Mouse (Mus musculus): ENCODE results near the gene Dnal1. TPM values are rescaled to one million over a fixed set of nuclear protein-coding genes. Genes with fewer than 3 reads are reported as not detected.

Dnal1 gene
- polyA plus RNA-seq, 1 experiment from 2014 or later, result 6.8 TPM

DNA sequence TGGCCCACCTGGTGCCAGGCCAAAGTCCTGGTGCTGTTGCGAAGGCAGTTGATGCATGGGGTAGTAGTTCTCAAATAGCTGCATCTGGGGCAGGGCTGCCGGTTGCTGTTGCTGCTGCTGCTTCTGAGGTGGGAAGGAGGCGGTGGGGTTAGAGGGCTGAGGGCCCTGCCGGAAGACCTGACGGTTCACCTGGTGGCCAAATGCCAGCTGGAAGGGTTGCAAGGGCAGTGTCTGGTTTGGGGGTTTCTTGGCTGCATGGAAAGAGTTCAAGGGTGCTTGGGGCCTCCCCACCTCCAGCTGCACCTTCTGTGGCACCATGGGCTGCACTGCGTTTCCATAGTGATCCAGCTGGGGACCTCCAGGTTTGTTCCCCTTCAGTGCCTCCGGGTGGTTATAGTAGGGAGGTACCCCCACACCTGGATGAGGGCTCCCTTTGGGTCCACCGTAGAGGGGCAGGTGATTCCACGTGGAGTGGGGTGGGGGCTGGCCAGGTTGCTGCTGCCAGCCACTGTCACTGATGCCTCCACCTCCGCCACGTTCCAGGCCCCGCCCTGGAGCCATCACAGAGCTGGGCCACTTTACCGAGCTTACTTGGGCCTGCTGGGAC lies 59.2 kb downstream of the Dnal1 start:
- no peaks in the 10 kb centered on the region for H3K9me3 ChIP-seq (ENCODE audit: control insufficient read depth, low read length)
- peaks cover 22% of the 10 kb centered on the region for H3K4me1 ChIP-seq (replicated peaks; ENCODE audit: control insufficient read depth, insufficient read depth, low read length)
- H3K36me3 ChIP-seq (ENCODE audit: control insufficient read depth, insufficient read depth, low read length), result peaks cover 4% of the 10 kb centered on the region; the same call in 1 of the 2 replicates
- 93% methylated on average over 13 of the region's 13 CpGs for WGBS
- no peak overlapping the region for H3K27ac ChIP-seq (ENCODE audit: low read depth, low read length)
- ATAC-seq (replicated peaks; ENCODE audit: low FRiP score) (no peak), DNase-seq (ENCODE audit: low spot score) (peak; percentile 45)
- H3K4me2 ChIP-seq (ENCODE audit: low read depth, low read length, severe bottlenecking), result no peak overlapping the region
- H3K27me3 ChIP-seq (ENCODE audit: control insufficient read depth, insufficient read depth, low read length), result no peaks in the 10 kb centered on the region
- no peak overlapping the region for H3K4me3 ChIP-seq (ENCODE audit: low read depth, low read length)
- H3K9ac ChIP-seq (ENCODE audit: low read length), result no peak overlapping the region

DNA sequence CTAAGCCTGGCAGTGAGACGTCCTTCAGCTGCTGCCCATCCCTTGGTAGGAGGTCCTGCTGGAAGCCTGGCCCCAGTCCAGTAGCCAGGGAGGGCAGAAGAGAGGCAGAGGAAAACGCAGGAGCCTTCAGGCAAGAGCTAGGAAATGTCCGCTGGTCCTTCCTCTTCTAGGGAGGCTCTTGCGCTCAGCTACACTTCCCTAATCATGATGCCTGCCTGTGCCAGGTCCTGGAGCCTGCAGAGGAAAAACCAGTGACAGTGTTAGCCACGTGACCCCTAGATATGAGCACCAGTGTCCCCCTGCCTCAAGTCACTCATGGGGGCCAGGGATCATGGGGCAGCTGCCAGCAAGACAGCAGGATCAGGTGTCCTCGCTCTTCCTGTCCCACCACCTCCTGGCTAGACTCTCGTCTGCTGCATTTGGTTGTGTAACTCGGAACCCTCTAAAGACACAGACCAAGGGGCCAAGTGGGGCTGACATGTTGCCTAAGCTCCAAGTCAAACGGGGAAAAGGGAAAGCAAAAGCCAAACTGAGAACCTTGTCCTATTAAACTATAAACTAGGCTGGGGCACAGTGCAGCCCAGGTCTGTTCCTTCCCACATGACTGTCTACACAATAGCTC lies 60.1 kb downstream of the Dnal1 start:
- Histone ChIP-seq H3K27ac (ENCODE audit: low read depth, low read length) (no peak overlapping the region), H3K9me3 (ENCODE audit: control insufficient read depth, low read length) (no peaks in the 10 kb centered on the region), H3K9ac (ENCODE audit: low read length) (no peak overlapping the region), H3K36me3 (ENCODE audit: control insufficient read depth, insufficient read depth, low read length) (peaks cover 4% of the 10 kb centered on the region; the same call in 1 of the 2 replicates), H3K27me3 (ENCODE audit: control insufficient read depth, insufficient read depth, low read length) (no peaks in the 10 kb centered on the region), H3K4me1 (replicated peaks; ENCODE audit: control insufficient read depth, insufficient read depth, low read length) (peaks cover 22% of the 10 kb centered on the region), H3K4me2 (ENCODE audit: low read depth, low read length, severe bottlenecking) (no peak overlapping the region), H3K4me3 (ENCODE audit: low read depth, low read length) (no peak overlapping the region)
- ATAC-seq (replicated peaks; ENCODE audit: low FRiP score), result no peak
- WGBS, result 82% methylated on average over 9 of the region's 9 CpGs
- DNase-seq (ENCODE audit: low spot score), result no peak

DNA sequence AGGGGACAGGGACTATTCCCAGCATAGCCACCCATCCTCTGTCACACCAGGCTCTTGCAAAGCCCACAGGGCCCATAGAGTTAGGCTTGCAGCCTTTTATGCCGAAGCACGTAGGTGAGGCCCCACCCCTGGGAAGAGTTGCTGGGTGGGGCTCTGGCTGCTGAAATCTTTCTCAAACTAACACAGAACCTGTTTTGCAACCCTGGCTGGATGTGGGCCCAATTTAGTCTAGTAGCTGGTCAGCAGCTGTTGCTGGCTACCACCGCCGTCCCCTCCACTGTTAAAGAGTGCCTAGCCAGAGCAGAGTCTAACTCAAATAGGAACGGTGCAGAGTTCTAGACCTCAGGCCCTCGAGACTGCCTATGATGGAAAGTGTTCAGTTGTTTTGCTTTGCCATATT lies 60.7 kb downstream of the Dnal1 start:
- WGBS, result 87% methylated on average over 6 of the region's 6 CpGs
- ATAC-seq (replicated peaks; ENCODE audit: low FRiP score), result no peak
- H3K27me3 ChIP-seq (ENCODE audit: control insufficient read depth, insufficient read depth, low read length), result no peaks in the 10 kb centered on the region
- no peak overlapping the region for H3K9ac ChIP-seq (ENCODE audit: low read length)
- peak; percentile 51 for DNase-seq (ENCODE audit: low spot score)
- no peaks in the 10 kb centered on the region for H3K9me3 ChIP-seq (ENCODE audit: control insufficient read depth, low read length)
- H3K4me1 ChIP-seq (replicated peaks; ENCODE audit: control insufficient read depth, insufficient read depth, low read length), result peaks cover 22% of the 10 kb centered on the region
- no peak overlapping the region for H3K27ac ChIP-seq (ENCODE audit: low read depth, low read length)
- no peak overlapping the region for H3K4me2 ChIP-seq (ENCODE audit: low read depth, low read length, severe bottlenecking)
- H3K4me3 ChIP-seq (ENCODE audit: low read depth, low read length), result no peak overlapping the region
- peaks cover 4% of the 10 kb centered on the region; the same call in 1 of the 2 replicates for H3K36me3 ChIP-seq (ENCODE audit: control insufficient read depth, insufficient read depth, low read length)

DNA sequence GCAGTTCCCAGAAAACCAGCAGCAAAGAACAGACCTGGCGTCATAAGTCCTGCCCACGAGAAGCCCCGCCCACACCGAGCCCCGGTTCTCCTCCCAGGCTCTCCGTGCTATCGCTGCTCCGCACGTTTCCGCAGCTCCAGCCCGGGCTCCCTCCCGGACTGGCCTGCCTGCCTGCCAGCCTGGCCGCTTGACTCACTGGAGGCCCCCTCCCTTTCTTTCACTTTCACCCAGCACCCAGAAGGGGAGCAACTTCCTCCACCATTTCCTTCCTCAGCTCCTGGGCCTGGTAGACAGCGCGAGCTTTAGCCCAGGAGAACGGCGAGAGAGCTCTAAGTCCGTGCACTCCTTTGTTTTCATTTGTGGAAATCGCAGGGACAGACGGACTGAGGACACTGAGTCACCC lies 61.5 kb downstream of the Dnal1 start:
- ATAC-seq (replicated peaks; ENCODE audit: low FRiP score) (peak; percentile 85), DNase-seq (ENCODE audit: low spot score) (peak; percentile 85)
- Histone ChIP-seq H3K27ac (ENCODE audit: low read depth, low read length) (peak overlapping the region; percentile 81), H3K36me3 (ENCODE audit: control insufficient read depth, insufficient read depth, low read length) (peaks cover 4% of the 10 kb centered on the region; the same call in 1 of the 2 replicates), H3K27me3 (ENCODE audit: control insufficient read depth, insufficient read depth, low read length) (no peaks in the 10 kb centered on the region), H3K9me3 (ENCODE audit: control insufficient read depth, low read length) (no peaks in the 10 kb centered on the region), H3K4me2 (ENCODE audit: low read depth, low read length, severe bottlenecking) (peak overlapping the region; percentile 70), H3K9ac (ENCODE audit: low read length) (peak overlapping the region; percentile 73), H3K4me1 (replicated peaks; ENCODE audit: control insufficient read depth, insufficient read depth, low read length) (peaks cover 25% of the 10 kb centered on the region), H3K4me3 (ENCODE audit: low read depth, low read length) (peak overlapping the region; percentile 35)
- WGBS, result under 1% methylated on average over 20 of the region's 20 CpGs

DNA sequence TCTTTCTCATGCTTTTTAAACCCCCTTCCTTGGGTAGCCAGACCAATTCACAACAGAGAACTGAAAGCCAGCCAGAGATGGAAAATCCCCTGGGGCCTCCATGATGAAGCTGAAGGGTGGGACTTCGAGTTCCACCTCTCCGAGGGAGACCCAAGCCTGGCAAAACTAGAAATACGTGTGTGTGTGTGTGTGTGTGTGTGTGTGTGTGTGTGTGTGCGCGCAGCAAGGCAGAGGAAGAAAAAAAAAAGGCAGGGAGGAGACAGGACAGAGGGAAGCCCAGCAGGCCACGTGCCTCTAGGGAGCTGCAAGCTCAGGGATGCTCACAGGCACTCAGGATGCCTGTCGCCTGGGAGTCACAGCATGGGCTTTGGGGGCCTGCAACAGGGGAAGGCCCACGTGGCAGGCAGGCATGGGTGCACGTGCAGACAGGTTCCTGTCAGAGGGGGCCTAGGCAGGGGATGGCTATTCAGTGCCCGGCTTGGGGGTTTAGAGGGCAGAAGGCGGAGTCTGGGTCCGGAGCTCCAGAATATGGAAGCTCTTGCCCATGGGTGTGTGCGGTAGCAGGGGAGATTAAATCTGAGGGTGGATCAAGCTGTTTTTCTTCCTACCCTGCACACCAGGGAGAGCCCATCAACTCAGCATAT lies 62.1 kb downstream of the Dnal1 start:
- H3K4me2 ChIP-seq (ENCODE audit: low read depth, low read length, severe bottlenecking), result peak overlapping the region; percentile 70
- H3K27ac ChIP-seq (ENCODE audit: low read depth, low read length), result peak overlapping the region; percentile 81
- H3K4me1 ChIP-seq (replicated peaks; ENCODE audit: control insufficient read depth, insufficient read depth, low read length), result peaks cover 25% of the 10 kb centered on the region
- H3K36me3 ChIP-seq (ENCODE audit: control insufficient read depth, insufficient read depth, low read length), result peaks cover 4% of the 10 kb centered on the region; the same call in 1 of the 2 replicates
- ATAC-seq (replicated peaks; ENCODE audit: low FRiP score) (peak; percentile 44), DNase-seq (ENCODE audit: low spot score) (peak; percentile 69)
- peak overlapping the region; percentile 35 for H3K4me3 ChIP-seq (ENCODE audit: low read depth, low read length)
- H3K27me3 ChIP-seq (ENCODE audit: control insufficient read depth, insufficient read depth, low read length), result no peaks in the 10 kb centered on the region
- H3K9ac ChIP-seq (ENCODE audit: low read length), result peak overlapping the region; percentile 73
- H3K9me3 ChIP-seq (ENCODE audit: control insufficient read depth, low read length), result no peaks in the 10 kb centered on the region
- 3% methylated on average over 13 of the region's 13 CpGs for WGBS

DNA sequence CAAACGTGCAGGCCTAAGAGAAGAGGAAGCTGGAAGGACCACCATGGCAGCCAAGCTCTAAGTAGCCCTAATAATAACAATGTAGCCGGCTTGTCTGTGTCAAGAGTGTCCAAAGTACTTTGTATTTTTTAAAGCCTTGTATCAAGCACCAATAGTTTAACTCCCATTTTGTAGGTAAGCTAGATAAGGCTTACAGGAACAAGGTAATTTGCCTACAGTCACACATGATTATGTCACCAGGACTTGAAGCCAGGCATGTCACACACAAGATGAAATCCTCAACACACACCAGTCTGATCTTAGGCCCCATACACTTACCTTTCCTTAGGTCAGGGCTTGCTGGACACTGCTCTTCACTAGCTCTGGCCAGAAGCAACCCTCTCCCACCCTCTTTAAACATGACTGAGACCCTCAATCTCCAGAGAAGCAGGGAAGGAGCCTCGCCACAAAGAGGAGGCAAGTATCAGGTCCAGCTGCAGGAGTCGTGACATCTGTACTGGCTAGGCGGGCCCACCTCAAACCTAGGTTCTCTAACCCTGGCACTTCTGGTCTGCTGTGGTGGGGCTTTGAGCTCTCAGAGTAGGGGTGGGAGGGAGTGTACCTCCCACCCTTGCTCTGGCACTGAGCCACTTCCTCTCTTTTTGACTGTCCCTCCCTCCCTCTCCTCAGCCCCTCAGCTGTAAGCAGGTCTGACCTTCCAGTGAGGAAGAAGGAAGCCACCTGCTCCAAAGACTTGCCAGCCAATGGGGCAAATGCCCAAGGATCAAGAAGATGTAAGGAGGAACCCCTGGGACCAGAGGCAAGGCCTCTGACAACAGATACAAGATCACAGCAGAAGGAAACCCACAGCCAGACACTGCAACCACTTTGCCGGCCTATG lies 63.0 kb downstream of the Dnal1 start:
- ATAC-seq (replicated peaks; ENCODE audit: low FRiP score) (no peak), DNase-seq (ENCODE audit: low spot score) (peak; percentile 48)
- Histone ChIP-seq H3K27me3 (ENCODE audit: control insufficient read depth, insufficient read depth, low read length) (no peaks in the 10 kb centered on the region), H3K27ac (ENCODE audit: low read depth, low read length) (peak overlapping the region; percentile 81), H3K9me3 (ENCODE audit: control insufficient read depth, low read length) (no peaks in the 10 kb centered on the region), H3K4me3 (ENCODE audit: low read depth, low read length) (no peak overlapping the region), H3K4me1 (replicated peaks; ENCODE audit: control insufficient read depth, insufficient read depth, low read length) (peaks cover 27% of the 10 kb centered on the region), H3K9ac (ENCODE audit: low read length) (peak overlapping the region; percentile 73), H3K4me2 (ENCODE audit: low read depth, low read length, severe bottlenecking) (no peak overlapping the region), H3K36me3 (ENCODE audit: control insufficient read depth, insufficient read depth, low read length) (peaks cover 4% of the 10 kb centered on the region; the same call in 1 of the 2 replicates)
- 43% methylated on average over 6 of the region's 6 CpGs for WGBS

DNA sequence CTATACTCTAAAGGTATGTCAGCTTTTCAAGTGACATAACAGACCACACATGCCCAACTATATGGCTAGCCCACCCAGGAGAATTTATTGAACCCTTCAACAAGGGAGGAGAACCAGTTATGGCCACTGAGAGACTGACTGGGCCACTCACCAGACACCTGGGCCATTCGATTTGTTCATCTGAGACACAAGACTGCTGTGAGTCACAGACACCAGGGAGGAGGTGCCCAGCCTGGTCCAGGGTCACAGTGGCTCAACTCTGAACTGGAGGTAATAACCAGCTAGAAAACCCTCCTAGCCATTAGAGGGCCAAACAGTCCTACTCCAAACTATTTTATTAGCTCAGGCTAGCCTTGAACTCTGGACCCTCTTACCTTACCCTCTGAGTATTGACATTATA lies 63.9 kb downstream of the Dnal1 start:
- Histone ChIP-seq H3K9ac (ENCODE audit: low read length) (no peak overlapping the region), H3K27ac (ENCODE audit: low read depth, low read length) (no peak overlapping the region), H3K4me3 (ENCODE audit: low read depth, low read length) (no peak overlapping the region), H3K4me2 (ENCODE audit: low read depth, low read length, severe bottlenecking) (no peak overlapping the region), H3K36me3 (ENCODE audit: control insufficient read depth, insufficient read depth, low read length) (peaks cover 4% of the 10 kb centered on the region; the same call in 1 of the 2 replicates), H3K27me3 (ENCODE audit: control insufficient read depth, insufficient read depth, low read length) (no peaks in the 10 kb centered on the region), H3K4me1 (replicated peaks; ENCODE audit: control insufficient read depth, insufficient read depth, low read length) (peaks cover 27% of the 10 kb centered on the region), H3K9me3 (ENCODE audit: control insufficient read depth, low read length) (no peaks in the 10 kb centered on the region)
- no peak for DNase-seq (ENCODE audit: low spot score)
- ATAC-seq (replicated peaks; ENCODE audit: low FRiP score), result no peak
- WGBS, result 64% methylated on average over 1 of the region's 1 CpGs
